In genomic region chr13:102915341-102915740, GRCm38 (mm10) we compare ENCODE assay signal across 24 mouse cellular contexts.
DNase-seq lines count a peak whose midpoint lies in the region; ATAC-seq and TF ChIP-seq lines count a peak whose summit lies in the region.
"Had no signal": no experiment of that assay in that cellular context is flagged by ENCODE, and none has a peak within 500 bp of the region (broad histone marks: within the 10 kb centered on the region; RNA-seq: fewer than 3 reads in every experiment).

No protein-coding gene starts in this region.

- no peaks in the 10 kb centered on the region for H3K9me3 ChIP-seq in midbrain, postnatal 0 days (ENCODE audit: low read length)
- no peaks in the 10 kb centered on the region for H3K9me3 ChIP-seq in midbrain, embryonic 11.5 days (ENCODE audit: control insufficient read depth, low read length)
- peaks cover 3% of the 10 kb centered on the region for H3K9me3 ChIP-seq in ES-Bruce4 (replicated peaks; ENCODE audit: control insufficient read depth, insufficient read depth, low read length, poor library complexity, severe bottlenecking)
- no peaks in the 10 kb centered on the region for H3K9me3 ChIP-seq in stomach, postnatal 0 days (ENCODE audit: control insufficient read depth, low read length)
- H3K9me3 ChIP-seq: embryonic facial prominence, embryonic 12.5 days; embryonic facial prominence, embryonic 15.5 days; heart, embryonic 10.5 days; heart, embryonic 13.5 days had no signal

- no peaks in the 10 kb centered on the region for H3K4me1 ChIP-seq in midbrain, postnatal 0 days (ENCODE audit: insufficient read depth, low read length)
- H3K4me1 ChIP-seq in midbrain, embryonic 11.5 days (ENCODE audit: control insufficient read depth, insufficient read depth, low read length) = no peaks in the 10 kb centered on the region
- H3K4me1 ChIP-seq in ES-Bruce4 (ENCODE audit: control insufficient read depth, insufficient read depth, low read length) = peaks cover 2% of the 10 kb centered on the region
- no peaks in the 10 kb centered on the region for H3K4me1 ChIP-seq in stomach, postnatal 0 days (replicated peaks; ENCODE audit: control insufficient read depth, insufficient read depth)
- H3K4me1 ChIP-seq: embryonic facial prominence, embryonic 15.5 days had no signal

- no peak for TF ChIP-seq EP300 in ES-Bruce4 (IDR thresholded peaks at IDR 0.05; ENCODE audit: insufficient read depth, low read depth, low read length)
- no peak for TF ChIP-seq EP300 in stomach, postnatal 0 days (optimal IDR thresholded peaks at IDR 0.05)

- H3K27ac ChIP-seq in midbrain, postnatal 0 days (ENCODE audit: low read depth, low read length) = no peak overlapping the region
- H3K27ac ChIP-seq in midbrain, embryonic 11.5 days (ENCODE audit: low read depth, low read length) = no peak overlapping the region
- peak overlapping the region; percentile 94 for H3K27ac ChIP-seq in ES-Bruce4 (ENCODE audit: insufficient read depth, low read length)
- no peak overlapping the region for H3K27ac ChIP-seq in stomach, postnatal 0 days (replicated peaks)
- H3K27ac ChIP-seq: embryonic facial prominence, embryonic 12.5 days; embryonic facial prominence, embryonic 15.5 days; gastrocnemius, adult 2 months; heart, adult 2 months; heart, embryonic 13.5 days; hindbrain, embryonic 14.5 days had no signal

- 0 out of 2 replicates have a peak, but pooled peaks have one; percentile 4 for TF ChIP-seq CTCF in midbrain, postnatal 0 days (IDR thresholded peaks at IDR 0.05)
- TF ChIP-seq CTCF in ES-Bruce4 (IDR thresholded peaks at IDR 0.05; ENCODE audit: low read depth, low read length) = no peak
- TF ChIP-seq CTCF in stomach, postnatal 0 days (IDR thresholded peaks at IDR 0.05; ENCODE audit: low read depth) = 0 out of 2 replicates have a peak, but pooled peaks have one; percentile 2

- H3K4me2 ChIP-seq in midbrain, postnatal 0 days (ENCODE audit: low read depth, low read length, poor library complexity, severe bottlenecking) = no peak overlapping the region
- no peak overlapping the region for H3K4me2 ChIP-seq in midbrain, embryonic 11.5 days
- no peak overlapping the region for H3K4me2 ChIP-seq in stomach, postnatal 0 days (replicated peaks; ENCODE audit: low read depth)
- H3K4me2 ChIP-seq: embryonic facial prominence, embryonic 12.5 days; embryonic facial prominence, embryonic 15.5 days; heart, embryonic 13.5 days; hindbrain, embryonic 14.5 days had no signal

- TF ChIP-seq POLR2A in ES-Bruce4 (IDR thresholded peaks at IDR 0.05; ENCODE audit: insufficient read depth, low read length) = no peak

- no peak overlapping the region for H3K4me3 ChIP-seq in midbrain, postnatal 0 days (ENCODE audit: low read depth, low read length)
- no peak overlapping the region for H3K4me3 ChIP-seq in midbrain, embryonic 11.5 days (ENCODE audit: low read depth, low read length)
- H3K4me3 ChIP-seq in ES-Bruce4 (ENCODE audit: low read depth, low read length) = no peak overlapping the region
- H3K4me3 ChIP-seq in stomach, postnatal 0 days (ENCODE audit: low read depth, low read length) = no peak overlapping the region
- H3K4me3 ChIP-seq: embryonic facial prominence, embryonic 12.5 days; embryonic facial prominence, embryonic 15.5 days; gastrocnemius, adult 2 months; heart, adult 2 months; heart, embryonic 10.5 days; heart, embryonic 13.5 days had no signal

- H3K27me3 ChIP-seq in midbrain, postnatal 0 days (ENCODE audit: insufficient read depth, low read length) = no peaks in the 10 kb centered on the region
- no peaks in the 10 kb centered on the region for H3K27me3 ChIP-seq in midbrain, embryonic 11.5 days (ENCODE audit: control insufficient read depth, insufficient read depth, low read length)
- H3K27me3 ChIP-seq in ES-Bruce4 (ENCODE audit: control insufficient read depth, insufficient read depth, low read length, poor library complexity, severe bottlenecking) = no peaks in the 10 kb centered on the region
- H3K27me3 ChIP-seq in stomach, postnatal 0 days (ENCODE audit: control insufficient read depth, insufficient read depth, low read length) = no peaks in the 10 kb centered on the region
- H3K27me3 ChIP-seq: embryonic facial prominence, embryonic 12.5 days; embryonic facial prominence, embryonic 15.5 days; heart, embryonic 13.5 days had no signal

- H3K9ac ChIP-seq in midbrain, postnatal 0 days (replicated peaks; ENCODE audit: low read length, poor library complexity, severe bottlenecking) = no peak overlapping the region
- H3K9ac ChIP-seq in midbrain, embryonic 11.5 days (ENCODE audit: low read length) = no peak overlapping the region
- H3K9ac ChIP-seq in ES-Bruce4 (ENCODE audit: low read depth, poor library complexity, severe bottlenecking) = no peak overlapping the region
- no peak overlapping the region for H3K9ac ChIP-seq in stomach, postnatal 0 days (ENCODE audit: low read length)
- H3K9ac ChIP-seq: embryonic facial prominence, embryonic 12.5 days; embryonic facial prominence, embryonic 15.5 days; forebrain, postnatal 0 days; heart, embryonic 13.5 days; hindbrain, embryonic 14.5 days had no signal

- 79% methylated on average over 1 of the region's 1 CpGs for WGBS in midbrain, postnatal 0 days
- WGBS in midbrain, embryonic 11.5 days = 87% methylated on average over 1 of the region's 1 CpGs
- 80% methylated on average over 1 of the region's 1 CpGs for WGBS in stomach, postnatal 0 days

- DNase-seq in midbrain, postnatal 0 days (ENCODE audit: low spot score) = no peak
- DNase-seq in midbrain, embryonic 11.5 days (ENCODE audit: low spot score, missing footprints) = no peak
- no peak for DNase-seq in stomach, postnatal 0 days (ENCODE audit: low spot score)
- no peak for DNase-seq in cerebellum, postnatal 14 days
- DNase-seq in spleen, adult 18-20 months = no peak
- DNase-seq: adrenal gland, adult 8-10 months; adrenal gland, postnatal 25 days; cerebellum, adult 18-20 months; cerebellum, adult 9-10 months; cerebellum, postnatal 25 days; forebrain, postnatal 0 days; gastrocnemius, adult 2 months; gastrocnemius, postnatal 14 days; heart, adult 2 months; heart, postnatal 14 days; heart, postnatal 4 days had no signal

- no peaks in the 10 kb centered on the region for H3K36me3 ChIP-seq in midbrain, postnatal 0 days (ENCODE audit: insufficient read depth, low read length)
- H3K36me3 ChIP-seq in midbrain, embryonic 11.5 days (ENCODE audit: control insufficient read depth, insufficient read depth, low read length) = no peaks in the 10 kb centered on the region
- H3K36me3 ChIP-seq in ES-Bruce4 (ENCODE audit: control insufficient read depth, insufficient read depth, low read length, poor library complexity, severe bottlenecking) = no peaks in the 10 kb centered on the region
- no peaks in the 10 kb centered on the region for H3K36me3 ChIP-seq in stomach, postnatal 0 days (ENCODE audit: control insufficient read depth, insufficient read depth, low read length)
- H3K36me3 ChIP-seq: embryonic facial prominence, embryonic 12.5 days; embryonic facial prominence, embryonic 15.5 days; heart, embryonic 10.5 days had no signal

- no peak for ATAC-seq in midbrain, postnatal 0 days (ENCODE audit: low FRiP score)
- no peak for ATAC-seq in midbrain, embryonic 11.5 days (ENCODE audit: low FRiP score)
- ATAC-seq in stomach, postnatal 0 days (ENCODE audit: low FRiP score, low TSS enrichment) = no peak
- ATAC-seq: activated CD4-positive, CD25-positive, alpha-beta regulatory T cell, adult 4 months; forebrain, embryonic 14.5 days; forebrain, postnatal 0 days had no signal
